Mouse (Mus musculus) left cerebral cortex, postnatal 25 days (tissue): Measurements from ENCODE around the gene Abca3. TPM values are rescaled to one million over a fixed set of nuclear protein-coding genes. Genes with fewer than 3 reads are reported as not detected.

ENCODE experiments used
- microRNA-seq, 2 experiments: library from miRNA; unstranded; fragments of <30 nt; microRNA quantifications; one replicate each; pipeline ENCODE4 v1.2.0; 2022
- total RNA-seq, 2 experiments: library from RNA; stranded (reverse); gene quantifications; 2 replicates each; pipeline ENCODE4 v1.2.3; 2021

Gene Abca3
- total RNA-seq, 2 experiments from 2014 or later, result 78.7 to 81.7 TPM

Small RNAs within 50 kb of the gene (microRNA-seq; reads per million reads assigned to microRNA genes)
- 0 reads per million in 2 experiments for gene Gm24427

Other genes with a start within 250 kb of the Abca3 start
- gene Pdpk1, start 201.0 kb upstream of the Abca3 start, total RNA-seq, result 100 to 1,000 TPM; 109 to 112 TPM
- 10 to 100 TPM; 25.9 to 28.3 TPM for gene Amdhd2, start 188.2 kb upstream of the Abca3 start, total RNA-seq
- gene Atp6v0c, start 182.2 kb upstream of the Abca3 start, total RNA-seq, result 1,000 to 10,000 TPM; 1,342 to 1,424 TPM
- 10 to 100 TPM; 63.7 to 68.9 TPM for gene Tbc1d24, start 146.4 kb upstream of the Abca3 start, total RNA-seq
- 10 to 100 TPM in 1 of 2 experiments, 1 to 10 TPM in 1; 9.8 to 10.8 TPM for gene Ntn3, start 142.4 kb upstream of the Abca3 start, total RNA-seq
- gene Tedc2, start 131.1 kb upstream of the Abca3 start, total RNA-seq, result 1 to 10 TPM; 9.2 to 10.0 TPM
- 1 to 10 TPM; 6.5 to 6.9 TPM for gene Ccnf, start 100.5 kb upstream of the Abca3 start, total RNA-seq
- 1 to 10 TPM; 1.2 to 1.4 TPM for gene Abca17, start 882 bp upstream of the Abca3 start, total RNA-seq
- gene Rnps1, start 62.6 kb downstream of the Abca3 start, total RNA-seq, result 100 to 1,000 TPM; 134 to 138 TPM
- 10 to 100 TPM; 21.4 to 28.1 TPM for gene Eci1, start 74.7 kb downstream of the Abca3 start, total RNA-seq
- gene Dnase1l2, start 91.2 kb downstream of the Abca3 start, total RNA-seq, result 1 to 10 TPM; 6.4 to 8.1 TPM
- gene E4f1, start 118.4 kb downstream of the Abca3 start, total RNA-seq, result 10 to 100 TPM; 30.4 to 33.2 TPM
- gene Pgp, start 118.4 kb downstream of the Abca3 start, total RNA-seq, result 10 to 100 TPM; 70.2 to 72.3 TPM
- gene Bricd5, start 121.9 kb downstream of the Abca3 start, total RNA-seq, result 1 to 10 TPM; 1.4 to 1.6 TPM
- gene Mlst8, start 127.1 kb downstream of the Abca3 start, total RNA-seq, result 10 to 100 TPM; 30.0 to 32.2 TPM
- gene Caskin1, start 136.7 kb downstream of the Abca3 start, total RNA-seq, result 100 to 1,000 TPM; 115 to 121 TPM
- 10 to 100 TPM; 75.1 to 77.7 TPM for gene Traf7, start 176.0 kb downstream of the Abca3 start, total RNA-seq
- gene Rab26, start 182.3 kb downstream of the Abca3 start, total RNA-seq, result 10 to 100 TPM; 53.4 to 59.5 TPM
- 10 to 100 TPM; 66.4 to 84.7 TPM for gene Pkd1, start 197.9 kb downstream of the Abca3 start, total RNA-seq